Mouse (Mus musculus): ENCODE measurements around the gene 4931429L15Rik. TPM values are rescaled to one million over a fixed set of nuclear protein-coding genes. Genes with fewer than 3 reads are reported as not detected.

Gene 4931429L15Rik
- polyA plus RNA-seq, 1 experiment from 2014 or later: not detected

DNA sequence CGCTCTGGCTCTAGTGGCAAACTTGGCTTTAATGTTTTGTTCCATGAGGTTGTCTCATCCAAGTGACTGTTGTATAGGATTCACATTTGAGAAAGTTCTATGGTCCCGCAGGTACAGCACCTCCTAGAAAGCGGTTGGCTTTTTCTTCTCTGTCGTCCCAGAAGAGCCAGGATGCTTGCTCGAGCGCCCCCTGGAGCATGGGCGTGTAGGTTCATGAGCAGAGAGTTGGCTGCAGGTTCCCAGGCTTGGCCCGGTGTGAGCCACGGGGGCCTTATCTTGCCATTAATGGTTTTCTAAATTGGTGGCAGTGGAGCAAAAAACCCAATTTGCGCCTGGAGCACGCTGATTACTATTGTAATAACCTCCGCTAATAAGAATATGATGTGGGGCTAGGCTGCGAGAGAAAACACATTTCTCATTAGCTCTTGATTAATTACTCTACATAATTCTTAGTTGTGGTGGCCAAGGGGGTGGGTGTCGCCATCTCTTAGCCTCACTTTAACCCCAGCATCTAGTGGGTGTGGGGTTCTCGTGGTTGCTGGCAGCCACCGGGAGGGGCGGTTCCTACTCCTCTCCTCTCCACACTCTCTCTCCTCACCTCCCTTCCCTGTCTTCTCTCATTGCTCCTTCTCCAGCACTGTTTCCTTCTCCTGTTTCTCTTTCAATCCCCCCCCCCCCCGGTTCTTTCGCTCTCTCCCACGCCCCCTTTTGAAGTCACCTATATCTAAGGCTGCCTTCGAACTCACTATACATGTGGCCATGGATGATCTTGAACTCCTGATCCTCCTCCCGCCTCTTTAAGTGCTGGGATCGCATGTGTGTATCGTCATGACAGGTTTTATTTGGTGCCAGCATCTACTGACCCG lies 8.2 kb upstream of the 4931429L15Rik start:
- Histone ChIP-seq H3K9ac (peak overlapping the region; percentile 77; the same call in 1 of the 2 replicates), H3K4me1 (replicated peaks) (peaks cover 18% of the 10 kb centered on the region), H3K4me2 (peak overlapping the region; percentile 84), H3K9me3 (replicated peaks) (no peaks in the 10 kb centered on the region), H3K27ac (ENCODE audit: poor library complexity, severe bottlenecking) (0 out of 2 replicates have a peak overlapping the region, but pooled peaks have one; percentile 53), H3K36me3 (no peaks in the 10 kb centered on the region), H3K4me3 (peak overlapping the region; percentile 46), H3K27me3 (replicated peaks) (peaks cover 17% of the 10 kb centered on the region)
- 61% methylated on average over 25 of the region's 25 CpGs for WGBS
- ATAC-seq (ENCODE audit: insufficient number of reproducible peaks, low FRiP score): no peak

DNA sequence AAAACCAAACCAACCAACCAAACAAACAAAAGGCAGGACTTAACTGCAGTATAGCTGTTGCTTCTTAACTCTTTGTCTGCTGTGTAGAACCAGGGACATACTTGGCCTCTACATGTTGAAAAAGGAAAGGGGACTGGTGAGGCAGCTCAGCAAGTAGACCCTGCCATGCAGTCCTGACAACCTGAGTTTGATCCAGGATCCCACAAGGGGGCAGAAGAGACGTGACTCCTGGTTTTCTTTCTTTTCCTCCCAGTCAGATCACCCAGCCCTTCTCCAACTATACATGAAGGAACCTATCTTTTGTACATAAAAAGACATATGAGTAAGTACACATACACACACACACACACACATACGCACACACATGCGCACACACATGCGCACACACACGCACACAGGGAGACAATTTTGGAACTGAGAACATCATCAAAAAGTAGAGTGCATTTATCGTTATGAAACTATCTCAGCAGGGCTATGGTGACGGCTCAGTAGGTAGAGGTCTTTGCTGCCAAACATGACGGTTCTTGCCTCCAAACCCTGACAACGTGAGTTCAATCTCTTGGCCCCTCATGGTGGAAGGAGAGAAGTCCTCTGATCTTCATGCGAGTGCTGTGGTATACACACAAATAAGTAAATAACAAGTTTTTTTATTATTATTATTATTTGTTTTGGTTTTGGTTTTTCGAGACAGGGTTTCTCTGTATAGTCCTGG lies 7.1 kb upstream of the 4931429L15Rik start:
- no peak for ATAC-seq (ENCODE audit: insufficient number of reproducible peaks, low FRiP score)
- Histone ChIP-seq H3K9me3 (replicated peaks) (no peaks in the 10 kb centered on the region), H3K4me3 (no peak overlapping the region), H3K27me3 (replicated peaks) (0 out of 2 replicates have a peak, but pooled peaks cover 16% of the 10 kb centered on the region), H3K9ac (no peak overlapping the region), H3K4me2 (no peak overlapping the region), H3K4me1 (replicated peaks) (peaks cover 18% of the 10 kb centered on the region), H3K27ac (ENCODE audit: poor library complexity, severe bottlenecking) (no peak overlapping the region), H3K36me3 (no peaks in the 10 kb centered on the region)
- WGBS: 88% methylated on average over 11 of the region's 11 CpGs

DNA sequence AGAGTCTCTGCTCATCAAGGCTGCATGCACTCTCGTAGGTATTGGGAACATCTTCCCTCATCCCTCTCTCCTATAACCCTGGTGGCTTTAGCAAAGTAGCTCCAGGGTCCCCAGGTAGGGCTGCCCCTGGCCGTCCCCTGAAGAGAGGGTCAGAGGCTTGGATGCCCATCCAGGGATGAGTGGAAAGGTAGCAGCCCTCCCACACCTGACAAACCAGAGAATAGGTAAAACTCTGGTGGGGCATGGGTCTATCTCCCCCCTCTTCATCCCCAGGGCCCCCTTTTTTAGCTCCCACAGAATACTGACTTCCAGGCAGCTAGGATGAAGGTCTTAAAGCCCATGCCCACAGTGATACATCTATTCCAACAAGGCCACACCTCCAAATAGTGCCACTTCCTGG lies 675 bp upstream of the 4931429L15Rik start:
- H3K27ac ChIP-seq (ENCODE audit: poor library complexity, severe bottlenecking): no peak overlapping the region
- no peak overlapping the region for H3K9ac ChIP-seq
- no peak overlapping the region for H3K4me3 ChIP-seq
- WGBS: 76% methylated on average over 2 of the region's 2 CpGs
- peaks cover 23% of the 10 kb centered on the region for H3K27me3 ChIP-seq (replicated peaks)
- H3K9me3 ChIP-seq (replicated peaks): peaks cover 11% of the 10 kb centered on the region
- no peak overlapping the region for H3K4me2 ChIP-seq
- no peaks in the 10 kb centered on the region for H3K4me1 ChIP-seq (replicated peaks)
- no peak for ATAC-seq (ENCODE audit: insufficient number of reproducible peaks, low FRiP score)
- H3K36me3 ChIP-seq: no peaks in the 10 kb centered on the region

DNA sequence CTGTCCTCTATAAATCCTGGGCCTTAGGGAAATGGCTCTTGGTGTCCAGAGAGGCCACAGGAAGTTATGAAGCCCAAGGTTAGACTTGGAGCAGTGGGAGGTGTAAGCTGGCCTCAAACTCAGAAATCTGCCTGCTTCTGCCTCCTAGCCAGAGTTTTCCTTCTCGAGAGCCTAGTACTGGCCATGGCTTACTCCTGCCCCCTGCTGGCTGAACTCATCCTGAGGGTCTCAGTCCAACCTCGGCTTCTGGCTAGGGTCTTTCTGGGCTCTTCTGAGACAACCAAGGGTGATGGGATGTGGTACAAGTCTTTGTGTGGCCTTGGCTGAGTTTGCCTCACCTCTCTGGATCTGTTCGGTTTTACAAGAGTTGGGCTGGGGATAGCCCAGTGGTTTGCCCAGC lies 1.8 kb downstream of the 4931429L15Rik start:
- Histone ChIP-seq H3K36me3 (no peaks in the 10 kb centered on the region), H3K9me3 (replicated peaks) (peaks cover 11% of the 10 kb centered on the region), H3K27me3 (replicated peaks) (peaks cover 36% of the 10 kb centered on the region), H3K9ac (no peak overlapping the region), H3K4me1 (replicated peaks) (no peaks in the 10 kb centered on the region), H3K4me2 (no peak overlapping the region), H3K27ac (ENCODE audit: poor library complexity, severe bottlenecking) (no peak overlapping the region), H3K4me3 (no peak overlapping the region)
- 80% methylated on average over 3 of the region's 3 CpGs for WGBS
- no peak for ATAC-seq (ENCODE audit: insufficient number of reproducible peaks, low FRiP score)

DNA sequence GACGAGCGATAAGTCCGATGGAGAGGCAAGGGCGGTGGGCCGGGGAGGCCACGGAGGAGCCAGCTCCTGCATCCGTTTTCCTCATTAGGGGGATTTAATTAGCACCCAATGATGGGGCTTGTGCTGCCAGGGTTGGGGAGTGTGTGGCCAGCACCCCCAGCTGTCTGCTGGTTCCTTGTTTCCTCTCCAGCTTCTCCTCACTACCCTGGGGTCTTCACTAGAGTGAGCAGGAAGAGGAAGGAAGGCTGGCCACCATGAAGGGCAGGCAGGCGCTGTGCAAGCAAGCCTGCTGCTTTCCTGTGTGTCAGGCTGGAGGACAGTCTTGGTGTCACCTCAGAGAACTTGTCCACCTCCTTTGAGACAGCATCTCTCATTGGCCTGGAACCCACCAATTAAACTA lies 2.9 kb downstream of the 4931429L15Rik start:
- Histone ChIP-seq H3K4me3 (no peak overlapping the region), H3K4me2 (no peak overlapping the region), H3K27ac (ENCODE audit: poor library complexity, severe bottlenecking) (no peak overlapping the region), H3K27me3 (replicated peaks) (peaks cover 34% of the 10 kb centered on the region), H3K36me3 (no peaks in the 10 kb centered on the region), H3K9me3 (replicated peaks) (peaks cover 11% of the 10 kb centered on the region), H3K9ac (no peak overlapping the region), H3K4me1 (replicated peaks) (no peaks in the 10 kb centered on the region)
- WGBS: 53% methylated on average over 8 of the region's 8 CpGs
- ATAC-seq (ENCODE audit: insufficient number of reproducible peaks, low FRiP score): no peak

DNA sequence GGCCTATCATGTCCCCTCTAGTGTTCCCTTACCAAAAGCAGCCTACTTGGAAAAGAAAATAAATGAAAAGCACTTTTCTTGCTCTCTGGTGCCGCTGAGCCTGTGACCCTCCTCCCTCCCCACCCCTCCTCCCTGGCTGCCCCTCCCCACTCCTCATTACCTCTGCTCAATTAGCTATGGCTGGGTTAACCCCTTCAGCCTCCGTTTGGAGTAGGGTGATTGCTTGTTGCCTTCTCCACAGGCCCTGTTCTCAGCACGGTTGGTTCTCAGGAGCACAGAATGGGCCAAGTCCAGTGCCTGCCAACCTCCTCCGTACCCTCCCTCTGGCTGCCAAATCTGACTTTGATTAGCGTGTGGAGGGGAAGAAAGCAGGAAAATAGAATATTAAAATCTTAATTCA lies 3.4 kb downstream of the 4931429L15Rik start:
- Histone ChIP-seq H3K4me2 (no peak overlapping the region), H3K9ac (no peak overlapping the region), H3K27ac (ENCODE audit: poor library complexity, severe bottlenecking) (no peak overlapping the region), H3K27me3 (replicated peaks) (peaks cover 29% of the 10 kb centered on the region), H3K9me3 (replicated peaks) (peaks cover 11% of the 10 kb centered on the region), H3K4me3 (no peak overlapping the region), H3K36me3 (no peaks in the 10 kb centered on the region), H3K4me1 (replicated peaks) (no peaks in the 10 kb centered on the region)
- no peak for ATAC-seq (ENCODE audit: insufficient number of reproducible peaks, low FRiP score)
- 37% methylated on average over 5 of the region's 5 CpGs for WGBS

DNA sequence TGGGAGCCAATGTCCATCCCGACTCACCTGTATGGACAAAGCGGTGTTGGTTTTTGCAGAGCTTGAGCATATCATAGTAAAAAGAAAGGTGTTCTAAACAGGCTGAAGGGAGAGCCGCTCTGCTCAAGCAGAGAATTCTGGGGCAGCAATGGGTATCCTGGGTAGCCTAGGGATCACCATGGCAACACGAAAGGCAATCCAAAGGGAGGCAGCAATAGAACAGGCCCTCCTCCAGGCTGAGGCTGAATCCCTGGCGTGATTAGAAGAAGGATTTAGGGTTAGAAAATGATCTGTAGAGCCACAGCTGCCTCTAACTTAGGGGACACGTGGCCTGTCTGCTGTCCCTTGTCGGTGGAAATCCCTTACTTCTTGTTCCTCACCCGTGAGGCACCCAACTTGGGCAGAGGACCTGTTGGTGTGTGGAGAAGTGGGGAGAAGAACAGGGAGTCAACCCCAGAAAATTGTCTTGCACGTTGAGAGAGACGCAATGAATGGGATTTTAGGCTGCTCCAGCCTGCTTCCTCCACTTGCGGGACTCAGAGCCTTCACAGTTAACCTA lies 3.9 kb downstream of the 4931429L15Rik start:
- no peak overlapping the region for H3K4me2 ChIP-seq
- H3K4me3 ChIP-seq: no peak overlapping the region
- no peak overlapping the region for H3K27ac ChIP-seq (ENCODE audit: poor library complexity, severe bottlenecking)
- peaks cover 11% of the 10 kb centered on the region for H3K9me3 ChIP-seq (replicated peaks)
- no peak overlapping the region for H3K9ac ChIP-seq
- H3K27me3 ChIP-seq (replicated peaks): peaks cover 26% of the 10 kb centered on the region
- H3K4me1 ChIP-seq (replicated peaks): no peaks in the 10 kb centered on the region
- no peaks in the 10 kb centered on the region for H3K36me3 ChIP-seq
- WGBS: 55% methylated on average over 11 of the region's 11 CpGs
- ATAC-seq (ENCODE audit: insufficient number of reproducible peaks, low FRiP score): no peak

DNA sequence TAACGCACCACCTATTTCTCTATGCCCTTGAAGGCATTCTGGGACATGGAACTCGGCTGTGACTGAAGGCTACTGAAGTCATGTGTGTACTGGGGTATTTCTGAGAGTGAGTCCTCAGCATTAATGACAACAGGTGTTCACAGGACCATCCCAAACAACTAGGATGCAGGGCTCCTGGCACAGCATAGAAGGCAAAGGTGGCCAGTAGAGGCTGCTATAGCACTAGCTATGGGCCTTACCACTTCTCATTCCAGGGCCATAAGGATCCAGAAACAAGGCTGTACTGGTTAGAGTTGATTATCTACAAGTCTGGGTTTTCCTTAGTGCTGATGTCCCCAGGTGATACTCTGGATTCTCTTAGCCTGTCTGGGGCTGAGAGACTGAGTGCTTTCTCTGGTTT lies 4.9 kb downstream of the 4931429L15Rik start:
- no peak overlapping the region for H3K9ac ChIP-seq
- no peak overlapping the region for H3K27ac ChIP-seq (ENCODE audit: poor library complexity, severe bottlenecking)
- WGBS: 39% methylated on average over 2 of the region's 2 CpGs
- H3K27me3 ChIP-seq (replicated peaks): peaks cover 26% of the 10 kb centered on the region
- H3K4me1 ChIP-seq (replicated peaks): no peaks in the 10 kb centered on the region
- H3K36me3 ChIP-seq: no peaks in the 10 kb centered on the region
- no peak overlapping the region for H3K4me3 ChIP-seq
- no peak overlapping the region for H3K4me2 ChIP-seq
- ATAC-seq (ENCODE audit: insufficient number of reproducible peaks, low FRiP score): no peak
- peaks cover 9% of the 10 kb centered on the region for H3K9me3 ChIP-seq (replicated peaks)

DNA sequence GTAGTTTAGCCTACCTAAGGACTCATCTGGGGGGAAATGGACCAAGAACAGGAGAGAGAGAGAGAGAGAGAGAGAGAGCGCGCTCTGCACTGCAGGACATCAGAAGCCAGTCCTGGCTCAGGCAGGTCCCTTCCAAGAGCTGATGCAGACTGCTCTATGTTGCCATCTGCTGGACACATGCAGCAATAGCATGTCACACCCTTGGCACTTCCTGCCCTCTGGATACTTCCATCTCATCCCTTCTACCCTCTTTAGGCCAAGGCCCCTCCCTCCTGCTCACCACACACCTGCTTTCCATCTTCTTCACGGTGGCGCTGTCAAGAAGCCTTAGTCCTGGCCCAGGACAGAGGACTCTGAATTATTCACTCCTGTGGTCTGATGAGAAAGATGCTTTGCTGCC lies 5.3 kb downstream of the 4931429L15Rik start:
- Histone ChIP-seq H3K9ac (no peak overlapping the region), H3K27me3 (replicated peaks) (peaks cover 26% of the 10 kb centered on the region), H3K9me3 (replicated peaks) (peaks cover 7% of the 10 kb centered on the region), H3K4me2 (no peak overlapping the region), H3K4me3 (no peak overlapping the region), H3K27ac (ENCODE audit: poor library complexity, severe bottlenecking) (no peak overlapping the region), H3K36me3 (no peaks in the 10 kb centered on the region), H3K4me1 (replicated peaks) (no peaks in the 10 kb centered on the region)
- ATAC-seq (ENCODE audit: insufficient number of reproducible peaks, low FRiP score): 0 out of 2 replicates have a peak, but pooled peaks have one; percentile 5
- WGBS: 4% methylated on average over 4 of the region's 4 CpGs

DNA sequence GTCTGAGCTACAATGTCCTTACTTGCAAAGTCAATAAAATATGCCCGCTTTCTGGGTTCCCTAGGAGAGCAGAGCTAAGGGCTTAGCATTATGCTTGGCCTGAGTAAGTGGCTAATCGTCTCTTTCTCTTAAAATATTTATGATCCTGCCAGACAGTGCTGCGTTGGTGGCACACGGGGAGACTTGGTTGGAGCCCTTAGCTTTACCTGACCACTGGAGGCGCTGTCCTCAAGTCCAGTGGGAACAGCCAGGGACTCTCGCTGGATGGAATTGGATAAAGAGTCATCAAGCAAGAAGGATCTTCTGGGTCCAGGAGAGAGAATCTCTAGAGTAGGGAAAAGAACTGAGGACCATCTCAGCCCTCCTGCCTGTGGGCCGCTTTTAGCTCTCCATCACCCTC lies 10.7 kb downstream of the 4931429L15Rik start:
- WGBS: 13% methylated on average over 7 of the region's 7 CpGs
- no peaks in the 10 kb centered on the region for H3K4me1 ChIP-seq (replicated peaks)
- no peaks in the 10 kb centered on the region for H3K36me3 ChIP-seq
- H3K27ac ChIP-seq (ENCODE audit: poor library complexity, severe bottlenecking): no peak overlapping the region
- ATAC-seq (ENCODE audit: insufficient number of reproducible peaks, low FRiP score): no peak
- H3K27me3 ChIP-seq (replicated peaks): peaks cover 25% of the 10 kb centered on the region
- no peak overlapping the region for H3K4me2 ChIP-seq
- no peaks in the 10 kb centered on the region for H3K9me3 ChIP-seq (replicated peaks)
- H3K4me3 ChIP-seq: no peak overlapping the region
- H3K9ac ChIP-seq: no peak overlapping the region

DNA sequence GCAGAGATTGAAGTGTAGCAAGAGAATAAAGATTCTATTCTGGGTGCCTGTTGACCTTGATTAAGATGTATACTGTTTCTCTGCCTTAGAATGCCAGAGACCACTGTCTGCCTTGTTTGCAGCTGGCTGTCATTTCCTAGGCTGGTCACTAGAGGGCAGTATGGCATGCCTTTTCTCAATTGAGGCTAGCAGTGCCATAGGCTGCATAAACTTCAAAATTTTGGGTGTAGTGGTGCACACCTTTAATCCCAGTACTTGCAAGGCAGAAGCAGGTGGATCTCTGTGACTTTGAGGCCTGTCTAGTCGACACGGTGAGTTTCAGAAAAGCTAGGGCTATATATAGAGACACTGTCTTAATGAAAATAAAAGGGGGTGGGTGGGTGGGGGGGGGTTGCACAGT lies 17.6 kb downstream of the 4931429L15Rik start:
- no peak overlapping the region for H3K27ac ChIP-seq (ENCODE audit: poor library complexity, severe bottlenecking)
- no peak for ATAC-seq (ENCODE audit: insufficient number of reproducible peaks, low FRiP score)

More for the DNA sequence above, 17.6 kb downstream of the 4931429L15Rik start:
- 2% methylated on average over 2 of the region's 2 CpGs for WGBS
- no peaks in the 10 kb centered on the region for H3K4me1 ChIP-seq (replicated peaks)
- no peak overlapping the region for H3K9ac ChIP-seq
- no peak overlapping the region for H3K4me2 ChIP-seq
- H3K9me3 ChIP-seq (replicated peaks): no peaks in the 10 kb centered on the region
- H3K27me3 ChIP-seq (replicated peaks): peaks cover 7% of the 10 kb centered on the region; the same call in 1 of the 2 replicates
- H3K4me3 ChIP-seq: no peak overlapping the region
- H3K36me3 ChIP-seq: peaks cover 24% of the 10 kb centered on the region
